Mouse (Mus musculus): ENCODE results near the gene 4931422A03Rik.

DNA sequence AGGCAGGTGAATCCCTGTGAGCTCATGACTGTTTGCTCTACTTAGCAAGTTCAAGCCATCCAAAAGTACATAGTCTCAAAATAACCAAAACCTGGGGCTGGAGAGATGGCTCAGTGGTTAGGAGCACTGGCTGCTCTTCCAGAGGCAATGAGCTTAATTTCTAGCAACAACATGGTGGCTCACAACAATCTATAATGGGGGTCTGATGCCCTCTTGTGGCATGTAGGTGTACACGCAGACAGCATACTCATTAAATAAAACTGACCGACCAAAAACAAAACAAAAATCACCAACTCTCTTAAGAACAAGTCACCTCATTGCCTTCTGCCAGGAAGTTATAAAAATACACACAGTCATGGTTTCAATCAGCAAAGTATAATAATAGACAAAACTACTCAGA, 27.1 kb downstream of the 4931422A03Rik start:
- TF ChIP-seq CTCF (IDR thresholded peaks at IDR 0.05; ENCODE audit: borderline replicate concordance, insufficient read depth, low read length) (no peak), POLR2A (IDR thresholded peaks at IDR 0.05; ENCODE audit: low read depth, low read length) (no peak)
